ENCODE assay signal across 9 mouse cellular contexts in genomic region chr15:79359954-79360353, GRCm38 (mm10). TPM values are rescaled to one million over a fixed set of nuclear protein-coding genes. Genes with fewer than 3 reads are reported as not detected.
DNase-seq lines count a peak whose midpoint lies in the region; ATAC-seq and TF ChIP-seq lines count a peak whose summit lies in the region.
"Had no signal": no experiment of that assay in that cellular context is flagged by ENCODE, and none has a peak within 500 bp of the region (broad histone marks: within the 10 kb centered on the region; RNA-seq: fewer than 3 reads in every experiment).

No protein-coding gene starts in this region.

- H3K4me2 ChIP-seq in hindbrain, postnatal 0 days (ENCODE audit: low read depth, low read length): no peak overlapping the region
- no peak overlapping the region for H3K4me2 ChIP-seq in hindbrain, embryonic 12.5 days (replicated peaks)
- no peak overlapping the region for H3K4me2 ChIP-seq in lung, postnatal 0 days (replicated peaks; ENCODE audit: low read depth, low read length)
- H3K4me2 ChIP-seq in midbrain, embryonic 15.5 days: no peak overlapping the region
- H3K4me2 ChIP-seq in forebrain, embryonic 13.5 days: no peak overlapping the region

- H3K27me3 ChIP-seq in hindbrain, postnatal 0 days (ENCODE audit: insufficient read depth, low read length): no peaks in the 10 kb centered on the region
- H3K27me3 ChIP-seq in hindbrain, embryonic 12.5 days: peaks cover 20% of the 10 kb centered on the region
- no peaks in the 10 kb centered on the region for H3K27me3 ChIP-seq in lung, postnatal 0 days (replicated peaks; ENCODE audit: insufficient read depth, low read length)
- H3K27me3 ChIP-seq in midbrain, embryonic 15.5 days (replicated peaks): peaks cover 14% of the 10 kb centered on the region
- peaks cover 15% of the 10 kb centered on the region for H3K27me3 ChIP-seq in forebrain, embryonic 13.5 days

- no peak overlapping the region for H3K9ac ChIP-seq in hindbrain, postnatal 0 days (replicated peaks; ENCODE audit: low read length)
- no peak overlapping the region for H3K9ac ChIP-seq in hindbrain, embryonic 12.5 days
- H3K9ac ChIP-seq in lung, postnatal 0 days (replicated peaks; ENCODE audit: low read depth): no peak overlapping the region
- H3K9ac ChIP-seq in midbrain, embryonic 15.5 days: no peak overlapping the region
- H3K9ac ChIP-seq in forebrain, embryonic 13.5 days: no peak overlapping the region

- TF ChIP-seq POLR2A in brain, embryonic 14.5 days (IDR thresholded peaks at IDR 0.05; ENCODE audit: borderline replicate concordance, extremely low read depth, insufficient read depth, insufficient read length, poor library complexity, severe bottlenecking): no peak

- peaks cover 30% of the 10 kb centered on the region for H3K36me3 ChIP-seq in hindbrain, postnatal 0 days (ENCODE audit: insufficient read depth, low read length)
- peaks cover 40% of the 10 kb centered on the region for H3K36me3 ChIP-seq in hindbrain, embryonic 12.5 days
- H3K36me3 ChIP-seq in lung, postnatal 0 days (ENCODE audit: insufficient read depth, low read length): peaks cover 17% of the 10 kb centered on the region; the same call in 1 of the 2 replicates
- peaks cover 11% of the 10 kb centered on the region; the same call in 1 of the 2 replicates for H3K36me3 ChIP-seq in midbrain, embryonic 15.5 days (replicated peaks)
- peaks cover 47% of the 10 kb centered on the region for H3K36me3 ChIP-seq in forebrain, embryonic 13.5 days (ENCODE audit: poor library complexity, severe bottlenecking)

- no peaks in the 10 kb centered on the region for H3K9me3 ChIP-seq in hindbrain, postnatal 0 days (ENCODE audit: low read length)
- no peaks in the 10 kb centered on the region for H3K9me3 ChIP-seq in hindbrain, embryonic 12.5 days (replicated peaks)
- H3K9me3 ChIP-seq in lung, postnatal 0 days (ENCODE audit: low read length): no peaks in the 10 kb centered on the region
- H3K9me3 ChIP-seq in midbrain, embryonic 15.5 days: no peaks in the 10 kb centered on the region
- H3K9me3 ChIP-seq in forebrain, embryonic 13.5 days (replicated peaks): no peaks in the 10 kb centered on the region

- TF ChIP-seq EP300 in lung, postnatal 0 days (IDR thresholded peaks at IDR 0.05): peak; percentile 42; the same call in 1 of the 2 replicates

- peak; percentile 36 for DNase-seq in hindbrain, postnatal 0 days (ENCODE audit: low spot score)
- peak; percentile 52 for DNase-seq in brain, embryonic 14.5 days (ENCODE audit: low read depth)
- DNase-seq in kidney, adult 8-10 months: peak; percentile 53 to 68
- DNase-seq in lung, postnatal 0 days (ENCODE audit: low spot score): peak; percentile 79
- DNase-seq: spleen, adult 18-20 months had no signal

- H3K4me1 ChIP-seq in hindbrain, postnatal 0 days (ENCODE audit: insufficient read depth, low read length): peaks cover 12% of the 10 kb centered on the region
- peaks cover 21% of the 10 kb centered on the region for H3K4me1 ChIP-seq in hindbrain, embryonic 12.5 days
- H3K4me1 ChIP-seq in lung, postnatal 0 days (ENCODE audit: insufficient read depth, low read depth, low read length): peaks cover 36% of the 10 kb centered on the region
- H3K4me1 ChIP-seq in midbrain, embryonic 15.5 days: peaks cover 17% of the 10 kb centered on the region
- peaks cover 28% of the 10 kb centered on the region for H3K4me1 ChIP-seq in forebrain, embryonic 13.5 days

- H3K27ac ChIP-seq in hindbrain, postnatal 0 days: no peak overlapping the region
- H3K27ac ChIP-seq in hindbrain, embryonic 12.5 days: no peak overlapping the region; the same call in 1 of the 2 replicates
- H3K27ac ChIP-seq in lung, postnatal 0 days (ENCODE audit: low read length): peak overlapping the region; percentile 92
- no peak overlapping the region for H3K27ac ChIP-seq in midbrain, embryonic 15.5 days
- H3K27ac ChIP-seq in forebrain, embryonic 13.5 days: no peak overlapping the region

- WGBS in hindbrain, postnatal 0 days: 33% methylated on average over 6 of the region's 6 CpGs
- 31% methylated on average over 6 of the region's 6 CpGs for WGBS in hindbrain, embryonic 12.5 days
- 4% methylated on average over 6 of the region's 6 CpGs for WGBS in lung, postnatal 0 days
- 43% methylated on average over 6 of the region's 6 CpGs for WGBS in midbrain, embryonic 15.5 days
- WGBS in forebrain, embryonic 13.5 days: 31% methylated on average over 6 of the region's 6 CpGs

- ATAC-seq in hindbrain, postnatal 0 days: no peak
- no peak for ATAC-seq in hindbrain, embryonic 12.5 days (ENCODE audit: low FRiP score)
- peak; percentile 33 for ATAC-seq in lung, postnatal 0 days
- no peak for ATAC-seq in erythroid progenitor cell, adult 5-6 weeks (replicated peaks; ENCODE audit: low FRiP score, poor library complexity, severe bottlenecking)
- no peak for ATAC-seq in midbrain, embryonic 15.5 days (replicated peaks)
- no peak for ATAC-seq in forebrain, embryonic 13.5 days

- H3K4me3 ChIP-seq in hindbrain, postnatal 0 days (ENCODE audit: low read length): no peak overlapping the region
- H3K4me3 ChIP-seq in hindbrain, embryonic 12.5 days: no peak overlapping the region
- H3K4me3 ChIP-seq in lung, postnatal 0 days (ENCODE audit: low read depth, low read length): no peak overlapping the region
- no peak overlapping the region for H3K4me3 ChIP-seq in midbrain, embryonic 15.5 days
- no peak overlapping the region for H3K4me3 ChIP-seq in forebrain, embryonic 13.5 days

- no peak for TF ChIP-seq CTCF in hindbrain, postnatal 0 days (IDR thresholded peaks at IDR 0.05; ENCODE audit: low read depth)
- no peak for TF ChIP-seq CTCF in brain, embryonic 14.5 days (IDR thresholded peaks at IDR 0.05; ENCODE audit: borderline replicate concordance, extremely low read depth, insufficient read depth, insufficient read length)
- TF ChIP-seq CTCF in lung, postnatal 0 days (IDR thresholded peaks at IDR 0.05): no peak

RNA-seq across cellular contexts. Expression of gene Maff, which starts 13.5 kb away (rescaled TPM):
- 4.0 and 5.4 TPM in 2 replicates for total RNA-seq in hindbrain, postnatal 0 days (2014; rRNA removed)
- 1.7 and 2.0 TPM in 2 replicates for polyA plus RNA-seq in hindbrain, postnatal 0 days (2015; fragmentation: Nextera tagmentation; extraction: Ambion mirVana)
- polyA plus RNA-seq in hindbrain, embryonic 12.5 days (2016; fragmentation: Nextera tagmentation; extraction: Ambion mirVana): 1.4 and 1.5 TPM in 2 replicates
- 1.8 and 2.6 TPM in 2 replicates for polyA plus RNA-seq in brain, embryonic 14.5 days (2012; rRNA removed)
- polyA plus RNA-seq in lung, postnatal 0 days (2015; fragmentation: Nextera tagmentation; extraction: Ambion mirVana): 10.6 and 10.8 TPM in 2 replicates
- total RNA-seq in erythroid progenitor cell, adult 5-6 weeks (2015; ENCODE audit: low replicate concordance): not detected in 2 replicates
- not detected in 2 replicates for total RNA-seq in erythroid progenitor cell, adult 5-6 weeks (2017; ENCODE audit: low replicate concordance)
- polyA plus RNA-seq in midbrain, embryonic 15.5 days (2015; fragmentation: Nextera tagmentation; extraction: Ambion mirVana): 0.80 and 1.0 TPM in 2 replicates
- 1.2 and 1.3 TPM in 2 replicates for polyA plus RNA-seq in forebrain, embryonic 13.5 days (2015; fragmentation: Nextera tagmentation; extraction: Ambion mirVana)

RNA-seq across cellular contexts. Expression of gene Pla2g6, which starts 31.8 kb away (rescaled TPM):
- total RNA-seq in hindbrain, postnatal 0 days (2014; rRNA removed): 24.3 and 28.8 TPM in 2 replicates
- polyA plus RNA-seq in hindbrain, postnatal 0 days (2015; fragmentation: Nextera tagmentation; extraction: Ambion mirVana): 15.2 and 15.7 TPM in 2 replicates
- polyA plus RNA-seq in hindbrain, embryonic 12.5 days (2016; fragmentation: Nextera tagmentation; extraction: Ambion mirVana): 36.5 and 38.9 TPM in 2 replicates
- polyA plus RNA-seq in brain, embryonic 14.5 days (2012; rRNA removed): 98.9 and 153 TPM in 2 replicates
- polyA plus RNA-seq in lung, postnatal 0 days (2015; fragmentation: Nextera tagmentation; extraction: Ambion mirVana): 11.8 and 13.7 TPM in 2 replicates
- 3.8 and 4.3 TPM in 2 replicates for total RNA-seq in erythroid progenitor cell, adult 5-6 weeks (2015; ENCODE audit: low replicate concordance)
- 2.1 and 7.5 TPM in 2 replicates for total RNA-seq in erythroid progenitor cell, adult 5-6 weeks (2017; ENCODE audit: low replicate concordance)
- 29.2 and 37.1 TPM in 2 replicates for polyA plus RNA-seq in midbrain, embryonic 15.5 days (2015; fragmentation: Nextera tagmentation; extraction: Ambion mirVana)
- 24.9 and 29.6 TPM in 2 replicates for polyA plus RNA-seq in forebrain, embryonic 13.5 days (2015; fragmentation: Nextera tagmentation; extraction: Ambion mirVana)

RNA-seq across cellular contexts. Expression of gene Tmem184b, which starts 43.4 kb away (rescaled TPM):
- 72.4 and 113 TPM in 2 replicates for total RNA-seq in hindbrain, postnatal 0 days (2014; rRNA removed)
- polyA plus RNA-seq in hindbrain, postnatal 0 days (2015; fragmentation: Nextera tagmentation; extraction: Ambion mirVana): 26.6 and 31.6 TPM in 2 replicates
- polyA plus RNA-seq in hindbrain, embryonic 12.5 days (2016; fragmentation: Nextera tagmentation; extraction: Ambion mirVana): 46.2 and 52.0 TPM in 2 replicates
- polyA plus RNA-seq in brain, embryonic 14.5 days (2012; rRNA removed): 52.3 and 70.7 TPM in 2 replicates
- polyA plus RNA-seq in lung, postnatal 0 days (2015; fragmentation: Nextera tagmentation; extraction: Ambion mirVana): 55.3 and 56.7 TPM in 2 replicates
- 0.84 and 3.6 TPM in 2 replicates for total RNA-seq in erythroid progenitor cell, adult 5-6 weeks (2015; ENCODE audit: low replicate concordance)
- total RNA-seq in erythroid progenitor cell, adult 5-6 weeks (2017; ENCODE audit: low replicate concordance): 0.39 TPM in 1 of 2 replicates, not detected in the other
- polyA plus RNA-seq in midbrain, embryonic 15.5 days (2015; fragmentation: Nextera tagmentation; extraction: Ambion mirVana): 47.9 and 54.9 TPM in 2 replicates
- polyA plus RNA-seq in forebrain, embryonic 13.5 days (2015; fragmentation: Nextera tagmentation; extraction: Ambion mirVana): 29.4 and 31.3 TPM in 2 replicates
